Mouse (Mus musculus): ENCODE measurements around the gene Bard1.

Bard1 gene

GRCm38 (mm10) chr1:71102344-71103173 lies at the start of gene Bard1:
TSS of gene Bard1 (minus strand) at chr1:71103146.
- peak; percentile 98 for DNase-seq (ENCODE audit: low read depth, low spot score)

GRCm38 (mm10) chr1:71127171-71127570 lies 24.2 kb upstream of the Bard1 start:
- DNase-seq (ENCODE audit: low read depth, low spot score): no peak

- no peak for DNase-seq (ENCODE audit: low read depth, low spot score)
These were observed 15.6 kb upstream of the Bard1 start for GRCm38 (mm10) chr1:71118511-71118910.

- peak; percentile 6 for DNase-seq (ENCODE audit: low read depth, low spot score)
These were observed 14.3 kb upstream of the Bard1 start for GRCm38 (mm10) chr1:71117253-71117652.

- DNase-seq (ENCODE audit: low read depth, low spot score): no peak
These were observed 12.8 kb upstream of the Bard1 start for GRCm38 (mm10) chr1:71115781-71116180.

GRCm38 (mm10) chr1:71109858-71110257 lies 6.9 kb upstream of the Bard1 start:
- peak; percentile 34 for DNase-seq (ENCODE audit: low read depth, low spot score)

- no peak for DNase-seq (ENCODE audit: low read depth, low spot score)
These were observed 3.2 kb upstream of the Bard1 start for GRCm38 (mm10) chr1:71106127-71106526.

- no peak for DNase-seq (ENCODE audit: low read depth, low spot score)
These were observed 2.8 kb upstream of the Bard1 start for GRCm38 (mm10) chr1:71105724-71106123.

GRCm38 (mm10) chr1:71103174-71103864 lies 373 bp upstream of the Bard1 start:
- DNase-seq (ENCODE audit: low read depth, low spot score): no peak

- no peak for DNase-seq (ENCODE audit: low read depth, low spot score)
These were observed 1.5 kb downstream of the Bard1 start for GRCm38 (mm10) chr1:71101369-71101970.

- no peak for DNase-seq (ENCODE audit: low read depth, low spot score)
These were observed 2.2 kb downstream of the Bard1 start for GRCm38 (mm10) chr1:71100591-71101368.

GRCm38 (mm10) chr1:71099945-71100515 lies 2.9 kb downstream of the Bard1 start:
- DNase-seq (ENCODE audit: low read depth, low spot score): peak; percentile 18

GRCm38 (mm10) chr1:71096031-71096430 lies 6.9 kb downstream of the Bard1 start:
- DNase-seq (ENCODE audit: low read depth, low spot score): no peak

GRCm38 (mm10) chr1:71095211-71095805 lies 7.6 kb downstream of the Bard1 start:
- DNase-seq (ENCODE audit: low read depth, low spot score): no peak

GRCm38 (mm10) chr1:71075651-71076050 lies 27.3 kb downstream of the Bard1 start:
- no peak for DNase-seq (ENCODE audit: low read depth, low spot score)

GRCm38 (mm10) chr1:71070771-71071170 lies 32.2 kb downstream of the Bard1 start:
- DNase-seq (ENCODE audit: low read depth, low spot score): no peak

GRCm38 (mm10) chr1:71068728-71069304 lies 34.1 kb downstream of the Bard1 start:
- no peak for DNase-seq (ENCODE audit: low read depth, low spot score)

GRCm38 (mm10) chr1:71063885-71064492 lies 39.0 kb downstream of the Bard1 start:
- no peak for DNase-seq (ENCODE audit: low read depth, low spot score)

GRCm38 (mm10) chr1:71056143-71056542 lies 46.8 kb downstream of the Bard1 start:
- no peak for DNase-seq (ENCODE audit: low read depth, low spot score)

GRCm38 (mm10) chr1:71055454-71055853 lies 47.5 kb downstream of the Bard1 start:
- DNase-seq (ENCODE audit: low read depth, low spot score): no peak

Data from mesoderm, embryonic 11.5 days (tissue).